Mouse (Mus musculus): Measurements from ENCODE around the gene Adam33.
"Not testable (repeated sequence)": the region's sequence is repeated elsewhere in the genome, so short reads cannot be mapped to it uniquely, and the experiment has no call there.

Gene Adam33

DNA sequence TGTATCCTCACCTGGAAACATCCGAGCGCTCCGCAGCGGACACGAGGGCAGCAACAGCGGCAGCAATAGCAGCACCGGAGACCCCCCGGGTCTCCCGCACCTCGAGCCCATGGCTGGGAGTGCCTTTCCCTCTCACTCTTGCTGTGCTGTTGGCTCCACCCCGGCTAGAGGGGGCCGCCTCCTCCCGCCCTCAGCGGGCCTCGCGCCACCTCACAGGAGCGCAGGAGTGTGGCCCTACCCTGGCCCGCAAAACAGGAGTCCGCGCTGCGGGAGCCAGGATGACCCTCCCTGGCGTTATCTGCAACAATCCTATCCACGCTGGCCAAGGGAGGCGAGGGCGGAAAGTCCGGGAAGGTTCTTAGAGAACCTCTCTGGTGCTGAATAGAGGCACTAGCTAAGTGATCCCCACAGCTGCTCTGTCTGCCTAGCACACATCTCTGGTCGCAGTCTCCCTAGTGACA is at the start of gene Adam33:
Gene Adam33, minus strand, starts transcription at position 411 of the 461 bp plus-strand sequence.
- DNase-seq, result no peak

DNA sequence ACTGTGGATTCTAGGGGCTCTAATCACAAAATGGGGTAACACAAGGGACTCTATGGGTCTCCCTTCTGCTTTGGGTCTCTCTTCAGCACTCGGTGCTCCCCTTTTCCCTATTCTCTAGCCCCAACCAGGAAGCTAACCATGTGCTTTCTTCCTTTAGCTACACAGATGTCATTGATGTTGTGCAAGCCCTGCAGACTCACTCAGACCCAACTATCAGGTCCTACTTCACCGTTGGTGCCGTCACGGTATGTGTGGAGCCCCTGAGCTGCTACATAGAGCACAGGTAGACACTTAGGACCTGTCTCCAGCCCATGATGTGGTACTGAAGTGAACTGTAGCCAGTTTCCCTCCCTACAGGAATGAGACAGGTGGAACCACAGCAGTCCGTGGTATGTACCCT is 42.4 kb upstream of the Adam33 start:
- DNase-seq, result no peak

DNA sequence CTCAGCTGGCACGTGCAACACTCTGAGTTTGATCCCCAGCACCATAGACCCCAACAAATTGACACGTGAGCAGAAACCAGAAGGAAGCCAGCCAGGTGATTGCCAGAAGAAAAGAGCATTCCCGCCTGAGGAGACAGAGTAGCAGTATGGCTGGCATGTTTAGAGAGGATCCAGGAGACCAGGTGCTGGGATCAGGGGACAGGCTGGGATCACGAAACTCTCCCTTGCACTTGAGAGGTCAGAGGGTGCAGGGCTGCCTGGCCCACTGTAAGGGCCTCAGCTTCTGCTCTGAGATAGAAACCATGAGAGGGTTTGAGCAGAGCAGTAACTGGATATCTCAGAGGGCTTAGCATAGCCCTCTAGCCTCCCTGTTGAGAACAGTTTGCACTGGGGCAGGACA is 41.4 kb upstream of the Adam33 start:
- not testable (repeated sequence) for DNase-seq

DNA sequence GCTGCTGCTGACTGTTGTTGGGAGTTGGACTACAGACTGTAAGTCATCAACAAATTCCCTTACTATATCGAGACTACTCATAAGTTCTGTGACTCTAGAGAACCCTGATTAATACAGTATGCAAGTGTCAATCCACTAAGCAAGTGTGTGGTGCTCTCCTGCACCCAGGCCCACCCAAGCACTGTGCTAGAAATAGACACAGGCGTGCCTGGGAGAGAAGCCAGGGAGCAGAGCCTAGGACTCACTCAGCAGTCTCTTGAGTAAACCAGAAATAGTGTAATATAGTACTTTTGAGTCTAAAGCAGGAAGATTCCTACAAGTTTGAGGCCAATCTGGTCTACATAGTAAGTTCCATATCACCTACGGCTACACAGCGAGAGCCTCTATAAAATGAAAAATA is 40.4 kb upstream of the Adam33 start:
- DNase-seq, result no peak

DNA sequence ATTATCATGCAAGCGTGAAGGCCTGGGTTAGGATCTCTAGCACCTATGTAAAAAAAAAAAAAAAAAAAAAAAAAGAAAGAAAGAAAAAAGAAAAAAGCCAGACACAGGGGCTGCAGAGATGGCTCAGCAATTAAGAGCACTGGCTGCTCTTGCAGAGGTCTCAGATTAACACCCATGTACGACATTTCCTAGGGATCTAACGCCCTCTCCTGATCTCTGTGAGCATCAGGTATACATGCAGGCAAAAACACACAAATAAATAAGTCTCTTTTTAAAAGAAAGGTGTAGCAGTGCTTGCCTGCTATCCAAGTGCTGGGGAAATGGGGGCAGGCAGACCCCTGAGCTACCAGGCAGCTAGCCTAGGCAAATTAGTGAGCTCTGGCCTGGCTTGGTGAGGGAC is 37.9 kb upstream of the Adam33 start:
- DNase-seq, result no peak

DNA sequence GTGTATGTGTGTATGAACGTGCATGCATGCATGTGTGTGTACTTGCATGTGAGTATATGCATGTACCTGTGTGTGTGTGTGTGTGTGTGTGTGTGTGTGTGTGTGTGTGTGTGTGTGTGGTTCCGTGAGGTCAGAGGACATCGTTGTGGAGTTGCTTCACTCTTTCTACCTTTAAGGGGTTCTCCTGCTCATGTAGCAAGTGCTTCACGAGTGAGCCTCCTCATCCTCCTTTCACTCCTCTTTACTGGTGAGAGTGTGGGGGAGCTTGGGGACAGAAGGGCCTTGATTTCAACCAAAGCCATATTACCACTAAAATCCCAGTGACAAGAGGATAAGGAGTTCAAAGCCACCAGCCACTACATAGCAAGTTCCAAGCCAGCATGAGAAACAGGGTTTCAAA is 33.5 kb upstream of the Adam33 start:
- DNase-seq, result no peak

DNA sequence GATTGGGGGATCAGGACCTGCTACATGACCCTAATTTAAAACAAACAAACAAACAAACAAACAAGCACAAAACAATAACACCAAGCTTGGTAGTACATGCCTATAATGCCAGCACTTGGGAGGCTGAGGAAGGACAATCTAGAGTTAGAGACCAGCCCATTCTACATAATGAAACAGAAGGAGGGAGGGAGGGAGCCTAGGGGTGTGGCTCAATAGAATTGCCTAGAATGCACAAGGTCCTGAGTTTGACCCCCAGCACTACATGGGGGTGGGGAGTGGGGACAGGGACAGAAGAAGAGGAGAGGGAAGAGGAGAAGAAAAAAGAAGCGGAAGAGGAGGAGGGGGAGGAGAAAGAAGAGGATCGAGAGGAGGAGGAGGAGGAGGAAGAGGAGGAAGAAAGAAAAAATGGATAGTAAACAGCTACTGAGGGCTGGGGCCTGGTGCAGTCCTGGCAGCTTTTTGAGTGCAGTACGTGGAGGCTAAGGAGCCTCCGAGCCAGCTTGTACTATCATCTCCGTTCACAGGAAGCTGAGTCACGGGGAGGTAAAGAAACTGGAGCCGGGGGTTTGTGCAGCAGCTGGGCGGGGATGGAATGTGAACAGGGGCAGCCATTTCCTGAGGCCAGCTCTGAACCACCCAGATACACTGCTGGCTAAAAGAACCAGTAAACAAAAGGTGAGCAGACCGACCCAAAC is 32.6 kb upstream of the Adam33 start:
- DNase-seq, result peak; percentile 72 to 80

DNA sequence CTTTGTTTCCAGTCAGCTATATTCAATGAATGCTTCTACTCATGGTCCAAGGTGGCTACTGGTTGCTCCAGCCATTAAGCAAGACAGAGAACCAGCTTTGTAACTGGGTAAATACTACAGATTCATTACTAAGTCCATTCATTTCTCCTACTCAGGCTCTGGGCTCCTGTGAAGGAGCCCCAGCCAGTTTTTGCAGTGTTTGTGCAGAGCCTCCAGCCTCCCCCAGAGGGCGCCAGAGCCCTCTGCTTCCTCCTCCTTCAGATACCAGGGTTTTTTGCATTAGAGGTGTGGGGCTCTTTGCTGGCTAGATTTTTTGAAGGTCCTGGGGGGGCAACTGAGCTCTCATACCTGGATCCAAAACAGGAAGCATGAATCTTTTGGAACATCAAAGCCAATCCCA is 31.2 kb upstream of the Adam33 start:
- peak; percentile 77 to 81 for DNase-seq

DNA sequence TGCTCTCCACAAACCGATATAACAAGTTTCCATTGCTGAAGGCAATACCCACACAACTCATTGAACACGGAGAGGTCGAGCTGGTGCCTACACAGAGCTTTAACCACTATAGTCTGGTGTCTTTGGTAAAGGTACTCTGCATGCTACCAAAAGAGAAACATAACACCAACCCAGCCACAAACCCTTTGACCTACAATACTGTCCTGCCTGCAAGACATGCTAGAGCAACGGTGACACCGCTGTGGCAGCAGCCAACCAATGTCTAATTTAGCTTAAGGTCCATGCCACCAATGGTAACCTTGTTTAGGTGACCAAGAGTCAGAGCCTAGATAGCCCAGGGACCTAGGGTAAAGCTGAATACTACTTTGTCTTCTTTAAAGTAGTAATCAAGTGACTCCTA is 30.0 kb upstream of the Adam33 start:
- DNase-seq, result peak in 1 of 2 experiments; percentile 0

DNA sequence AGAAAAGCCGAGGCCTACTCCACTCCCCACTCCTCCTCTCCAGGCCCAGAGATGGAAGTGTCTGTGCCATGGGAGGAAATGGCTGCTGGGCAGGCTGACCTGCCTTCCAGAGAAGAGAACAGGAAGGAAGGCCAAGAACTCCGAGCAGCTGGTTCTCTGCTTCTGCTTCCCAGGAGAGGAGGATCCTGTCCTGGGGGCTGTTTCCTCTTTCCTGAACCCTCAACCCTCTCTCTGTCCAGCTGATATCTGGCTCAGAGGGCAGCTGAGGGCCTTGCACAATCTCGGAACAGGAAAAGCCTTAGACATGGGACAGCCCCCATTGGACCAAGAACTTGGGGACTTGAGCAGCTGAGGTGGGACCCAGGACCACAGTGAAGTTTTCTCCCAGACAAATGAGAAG is 27.2 kb upstream of the Adam33 start:
- DNase-seq, result peak; percentile 39 to 50

DNA sequence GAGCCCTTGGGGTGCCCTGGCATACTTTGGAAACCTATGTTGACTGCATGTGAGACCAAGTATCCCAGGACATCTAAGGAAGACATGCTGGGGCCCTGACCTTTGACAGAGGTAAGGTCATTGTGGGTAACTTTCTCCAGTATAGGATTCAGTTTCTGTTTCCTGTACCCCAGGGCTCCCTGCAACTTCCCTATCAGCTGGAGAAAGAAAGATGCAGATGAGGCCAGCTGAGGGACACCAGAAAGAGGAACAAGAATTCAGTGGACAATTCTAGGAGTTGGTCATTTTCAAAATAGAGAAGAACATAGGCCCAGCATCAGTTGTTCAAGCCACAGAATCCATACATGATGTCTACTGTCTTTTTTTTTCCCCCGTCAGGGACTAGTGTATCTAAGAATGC is 26.0 kb upstream of the Adam33 start:
- DNase-seq, result peak in 1 of 2 experiments; percentile 19

DNA sequence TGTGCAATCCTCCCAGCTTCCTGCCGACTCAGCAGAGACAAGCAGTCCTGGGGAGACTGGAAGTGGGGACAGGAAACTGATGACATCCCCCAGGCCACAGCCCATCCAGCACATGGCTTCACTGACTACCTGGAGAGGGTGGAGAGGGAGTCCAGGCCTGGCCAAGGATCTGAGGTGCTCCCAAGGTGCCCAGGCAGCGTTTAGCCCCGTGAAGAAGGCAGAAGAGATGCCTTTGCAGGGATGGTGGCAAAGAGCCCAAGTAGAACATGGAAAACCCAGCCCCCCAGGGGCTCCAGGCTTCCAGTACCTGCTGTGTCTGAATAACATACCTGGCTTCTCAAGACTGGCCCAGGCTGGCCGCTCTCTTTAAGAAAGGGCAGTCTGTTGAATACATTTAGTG is 25.0 kb upstream of the Adam33 start:
- DNase-seq, result no peak

DNA sequence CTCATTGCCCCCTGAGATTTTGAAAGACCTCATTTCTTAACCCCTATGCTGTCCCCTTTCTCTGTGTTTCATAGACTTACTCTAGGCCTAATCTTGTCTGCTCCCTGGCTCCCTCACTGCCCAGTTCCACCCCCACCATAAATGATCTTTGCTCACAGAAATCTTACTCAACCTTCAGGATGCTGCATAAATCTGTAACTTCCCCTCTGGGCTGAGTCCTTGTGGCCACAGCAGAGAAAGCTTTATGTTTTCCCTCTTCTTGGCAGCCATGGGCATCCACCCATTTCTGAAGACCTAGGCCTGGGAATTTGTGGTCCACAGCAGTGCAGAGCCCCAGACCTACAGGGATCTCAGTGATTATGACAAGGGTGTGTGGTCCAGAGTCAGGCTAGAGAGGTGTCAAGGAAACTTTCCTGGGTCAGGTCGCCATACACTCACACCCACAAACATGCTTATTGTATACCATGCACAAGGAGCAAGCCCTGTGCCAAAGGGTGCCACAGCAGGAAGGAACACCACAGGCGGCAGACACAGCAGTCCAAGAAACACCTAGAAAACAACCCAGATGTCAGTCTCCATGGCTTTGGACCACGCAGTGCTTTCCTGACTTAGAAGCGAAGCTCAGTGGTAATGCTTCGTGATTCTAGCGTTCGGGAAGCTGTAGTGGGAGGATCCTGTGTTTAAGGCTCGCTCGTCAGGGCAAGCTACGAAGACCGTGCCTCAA is 23.2 kb upstream of the Adam33 start, which contains the start of gene Siglec1:
Gene Siglec1, minus strand, starts transcription at position 99 of the 724 bp plus-strand sequence.
- DNase-seq, result no peak

DNA sequence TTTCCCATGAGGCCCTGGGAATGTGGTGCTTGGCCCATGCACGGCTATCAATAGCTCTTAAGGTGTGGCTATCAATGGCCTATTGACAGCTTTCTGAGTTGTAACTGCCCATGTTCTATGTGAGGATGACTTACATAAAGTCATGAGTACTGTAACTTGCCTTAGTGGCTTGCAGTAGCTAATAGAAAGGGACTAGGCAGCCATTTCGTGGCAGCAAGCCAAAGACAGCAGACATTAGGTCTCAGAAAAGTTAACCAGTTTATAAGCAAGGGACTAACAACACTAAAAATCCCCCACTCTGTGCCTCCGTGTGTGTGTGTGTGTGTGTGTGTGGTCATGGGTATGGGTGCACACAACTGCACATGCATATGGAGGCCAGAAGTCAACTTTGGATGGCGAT is 20.6 kb upstream of the Adam33 start:
- no peak for DNase-seq

DNA sequence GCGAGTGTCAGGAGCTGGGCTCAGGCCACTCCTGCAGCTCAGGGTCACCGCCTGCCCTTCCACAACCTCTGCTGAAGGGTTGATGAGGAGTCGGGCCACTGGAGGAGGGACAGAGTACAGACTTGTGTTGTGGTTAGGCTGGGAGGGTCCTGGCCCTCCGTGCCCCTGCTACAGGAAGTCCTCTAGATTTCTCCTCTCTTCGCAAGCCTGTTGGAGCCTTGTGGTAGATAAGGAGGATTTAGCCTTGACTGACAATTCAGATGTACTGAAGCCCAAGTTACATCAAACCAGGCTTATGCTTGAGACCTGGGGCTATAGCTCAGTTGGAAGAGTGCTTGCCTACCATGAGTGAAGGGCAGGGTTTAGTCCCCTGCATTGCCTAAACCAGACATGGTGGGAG is 16.9 kb upstream of the Adam33 start:
- DNase-seq, result no peak

DNA sequence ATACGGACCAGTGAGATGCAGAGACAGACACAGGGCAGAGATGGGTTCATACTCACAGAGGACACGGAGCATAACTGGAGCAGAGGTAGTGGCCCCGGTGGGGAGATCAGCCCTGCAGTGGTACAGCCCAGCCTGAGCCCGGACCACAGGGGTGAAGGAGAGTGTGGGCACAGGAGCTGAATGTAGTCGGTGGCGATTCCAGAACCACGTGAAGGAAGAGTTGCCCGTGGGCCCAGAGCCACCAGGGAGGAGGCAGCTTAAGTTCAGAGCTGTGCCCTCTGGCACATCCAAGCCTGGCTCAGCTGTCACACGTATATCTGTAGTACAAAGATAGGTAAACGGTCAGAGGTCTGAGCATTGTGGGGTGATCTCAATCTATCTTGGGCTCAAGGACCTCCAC is 8.9 kb upstream of the Adam33 start:
- DNase-seq, result no peak

DNA sequence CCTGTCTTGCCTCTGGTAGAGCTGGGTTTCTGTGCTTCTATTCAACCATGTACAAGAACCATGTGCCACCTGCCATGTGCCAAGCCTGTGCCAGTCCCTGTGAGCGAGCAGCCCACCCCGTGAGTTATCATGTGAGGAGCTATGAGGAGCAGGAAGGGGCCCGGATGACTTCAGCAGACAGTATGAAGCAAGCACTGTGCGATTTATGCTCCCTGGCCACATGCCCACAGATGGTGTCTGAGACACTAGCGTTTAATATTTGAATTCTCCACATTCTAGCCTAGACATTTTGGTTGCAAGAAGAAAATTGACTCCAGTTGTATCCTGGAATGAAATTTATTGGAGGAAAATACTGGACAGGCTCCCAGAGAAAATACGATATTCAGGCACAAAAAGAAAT is 3.9 kb upstream of the Adam33 start:
- no peak for DNase-seq

DNA sequence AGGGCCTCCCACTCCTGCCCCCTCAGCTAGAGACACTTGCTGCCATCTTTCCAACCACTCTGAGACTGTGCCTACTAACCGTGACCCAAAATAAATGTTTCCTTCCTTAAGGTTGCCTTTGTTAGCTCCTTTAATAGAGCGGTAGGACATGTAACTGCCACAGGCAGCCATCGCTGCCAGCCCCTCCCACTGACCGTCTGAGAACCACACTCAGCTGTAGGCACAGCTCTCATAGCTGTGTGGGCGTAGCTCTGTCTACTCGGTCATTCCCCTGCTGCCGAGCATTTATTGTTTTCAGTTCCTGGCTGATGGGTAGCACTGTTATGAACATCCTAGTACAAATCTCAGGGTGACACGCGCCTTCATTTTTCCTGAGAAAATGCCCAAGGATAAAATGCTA is 2.7 kb upstream of the Adam33 start:
- no peak for DNase-seq

DNA sequence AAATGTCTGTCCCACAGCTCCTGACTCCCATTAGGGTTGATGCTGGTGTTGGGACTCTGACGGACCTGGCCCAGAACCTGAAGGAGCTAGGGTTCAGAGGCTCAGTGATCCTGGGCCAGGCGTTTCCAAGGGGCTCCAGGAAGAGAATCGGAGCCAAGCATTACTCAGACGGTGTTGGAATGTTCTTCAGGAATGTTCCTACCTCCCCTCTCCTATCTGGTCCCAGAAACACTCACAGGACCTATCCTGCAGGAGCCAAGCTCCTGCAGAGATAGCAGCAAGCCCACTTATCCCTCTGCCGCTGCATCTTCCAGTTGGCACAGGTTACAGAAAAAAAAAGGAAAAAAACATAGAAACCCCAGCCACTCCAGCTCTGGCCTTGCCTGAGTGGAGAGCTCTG is 2.0 kb downstream of the Adam33 start:
- DNase-seq, result no peak

DNA sequence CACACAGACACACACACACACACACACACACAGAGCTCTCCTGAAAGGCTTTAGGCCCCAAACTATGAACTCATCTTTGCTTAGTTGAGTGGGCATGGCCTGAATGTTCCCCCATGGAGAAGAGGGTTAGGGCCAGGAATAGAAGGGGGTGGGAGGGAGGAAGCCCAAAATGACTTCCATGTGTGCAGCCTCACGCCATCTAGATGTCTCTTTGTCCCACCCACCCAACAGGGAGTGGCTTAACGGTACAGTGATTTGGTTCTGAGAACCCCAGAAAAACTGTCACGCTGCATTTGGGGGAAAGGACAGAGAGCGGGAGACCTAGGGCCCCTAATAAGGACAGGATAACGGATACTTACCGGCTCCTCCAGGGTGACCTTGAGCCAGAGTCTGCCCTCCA is 2.8 kb downstream of the Adam33 start:
- DNase-seq, result no peak

DNA sequence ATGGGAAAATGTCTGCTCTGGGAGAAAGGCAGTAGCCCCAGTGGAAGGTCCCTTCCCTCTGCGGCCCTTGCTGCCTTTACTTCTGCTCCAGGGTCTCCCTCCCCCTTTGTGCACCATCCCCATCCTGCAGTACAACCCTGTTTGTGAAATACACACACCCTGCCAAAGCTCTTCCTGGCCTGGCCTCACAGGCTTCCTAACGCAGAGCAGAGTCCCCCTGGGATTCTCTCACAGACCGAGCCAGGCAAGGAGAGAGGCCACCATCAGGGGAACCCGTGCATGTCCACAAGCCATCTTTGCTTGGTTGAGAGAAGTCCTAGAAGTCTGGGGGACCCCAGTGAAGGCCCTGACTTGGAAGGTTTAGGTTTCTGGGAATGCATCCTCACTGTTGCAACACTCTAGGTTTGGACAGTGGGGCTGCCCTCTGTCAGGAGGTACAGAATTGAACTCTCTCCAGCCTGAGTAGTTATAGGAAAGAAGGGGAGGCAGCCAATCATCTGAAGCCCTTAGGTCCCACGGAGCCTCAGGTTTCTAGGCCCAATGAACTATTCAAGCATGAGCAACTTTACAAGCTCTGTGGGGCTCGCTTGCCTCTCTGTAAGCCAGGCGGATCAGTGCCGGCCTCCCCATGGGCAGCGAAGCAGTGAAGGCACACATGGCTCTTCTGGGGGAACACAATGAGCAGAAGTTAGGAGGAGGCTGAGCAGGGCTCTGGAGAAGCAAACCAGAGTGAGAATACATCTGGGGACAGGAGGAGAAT is 3.7 kb downstream of the Adam33 start:
- no peak for DNase-seq

DNA sequence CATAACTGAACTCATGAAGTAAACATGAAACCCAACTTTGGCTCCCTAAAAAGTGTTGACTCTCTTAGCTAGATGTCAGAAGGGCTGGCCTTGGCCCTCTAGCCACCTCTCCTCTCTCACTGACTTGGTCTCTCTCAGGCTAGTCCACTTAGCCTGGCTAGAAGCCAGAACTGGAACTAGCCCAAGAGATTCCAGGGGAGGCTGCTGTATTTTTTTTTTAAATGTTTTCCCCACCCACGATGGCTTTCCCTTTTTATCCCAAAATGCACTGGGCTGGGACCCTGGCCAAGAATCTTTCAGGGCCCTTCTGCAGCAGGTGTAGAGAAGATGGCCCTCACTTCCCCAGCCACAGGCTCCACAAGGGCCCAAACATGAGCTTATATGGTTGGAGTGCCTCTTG is 4.2 kb downstream of the Adam33 start:
- DNase-seq, result peak; percentile 70 to 78

DNA sequence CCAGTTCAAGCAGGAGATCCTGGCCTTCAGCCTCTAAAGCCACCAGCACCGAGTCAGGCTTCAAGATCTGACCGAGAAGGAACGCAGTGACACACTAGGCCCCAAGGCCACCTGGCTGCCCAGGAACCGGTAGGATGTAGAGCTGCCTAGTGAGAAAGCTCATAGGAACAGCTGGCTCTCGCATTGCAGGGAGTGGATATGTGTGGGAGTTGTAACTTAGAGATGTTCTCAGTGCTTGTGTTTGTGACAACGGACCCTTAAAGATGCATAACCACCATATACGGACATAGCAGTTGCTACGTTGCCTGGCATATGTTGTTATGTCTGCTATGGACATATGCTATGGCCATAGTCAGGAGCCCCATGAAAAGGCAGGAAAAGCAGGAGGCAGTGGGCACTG is 4.9 kb downstream of the Adam33 start:
- no peak for DNase-seq

DNA sequence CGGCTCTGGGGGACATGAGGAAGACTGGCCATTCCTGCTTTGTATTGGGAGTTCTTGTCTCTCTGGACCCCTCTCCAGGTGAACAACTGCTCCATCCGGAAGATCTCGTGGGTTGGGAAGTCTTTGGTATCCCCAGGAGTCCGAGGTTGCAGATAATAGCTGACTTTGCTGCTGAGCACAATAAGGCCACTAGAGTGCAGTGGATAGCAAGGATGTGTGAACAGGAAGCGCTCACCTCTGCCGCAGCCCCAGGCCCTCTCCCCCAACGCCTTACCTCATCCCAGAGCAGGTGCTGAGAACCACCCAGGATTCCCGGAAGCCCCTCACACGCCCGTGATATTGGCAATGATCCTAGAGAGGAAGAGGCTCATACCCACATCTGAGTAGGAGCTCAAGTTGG is 7.4 kb downstream of the Adam33 start:
- DNase-seq, result no peak
